Mouse (Mus musculus): ENCODE measurements around the gene Kbtbd7. TPM values are rescaled to one million over a fixed set of nuclear protein-coding genes. Genes with fewer than 3 reads are reported as not detected.

Kbtbd7 gene
- 15.2 and 17.4 TPM in 2 replicates for polyA plus RNA-seq (2012; rRNA removed)

GRCm38 (mm10) chr14:79425979-79426729, at the start of gene Kbtbd7:
TSS of gene Kbtbd7 (plus strand) at chr14:79426511.
- peak; percentile 92 to 93 for DNase-seq
- H3K27ac ChIP-seq (ENCODE audit: insufficient read depth, low read length) = peak within 1 kb of the TSS; percentile 34; the same call in 1 of the 2 replicates
- no peaks in the 10 kb centered on the region for H3K27me3 ChIP-seq (ENCODE audit: control insufficient read depth, insufficient read depth, low read length)
- peaks cover 5% of the 10 kb centered on the region; the same call in 1 of the 2 replicates for H3K4me1 ChIP-seq (ENCODE audit: control insufficient read depth, insufficient read depth, low read length)
- peak within 1 kb of the TSS; percentile 73 for H3K4me3 ChIP-seq (replicated peaks; ENCODE audit: insufficient read depth, low read depth, low read length)
- WGBS = under 1% methylated on average over 44 of the region's 44 CpGs
- peak; percentile 85; the same call in 1 of the 2 replicates for TF ChIP-seq POLR2A (IDR thresholded peaks at IDR 0.05; ENCODE audit: borderline replicate concordance, insufficient read depth, low read length)
- no peak for TF ChIP-seq CTCF (IDR thresholded peaks at IDR 0.05; ENCODE audit: borderline replicate concordance, insufficient read depth, low read depth, low read length)

GRCm38 (mm10) chr14:79377041-79377440, 49.3 kb upstream of the Kbtbd7 start:
- TF ChIP-seq POLR2A (IDR thresholded peaks at IDR 0.05; ENCODE audit: borderline replicate concordance, insufficient read depth, low read length) (no peak), CTCF (IDR thresholded peaks at IDR 0.05; ENCODE audit: borderline replicate concordance, insufficient read depth, low read depth, low read length) (no peak)
- no peaks in the 10 kb centered on the region for H3K27me3 ChIP-seq (ENCODE audit: control insufficient read depth, insufficient read depth, low read length)
- H3K4me1 ChIP-seq (ENCODE audit: control insufficient read depth, insufficient read depth, low read length) = no peaks in the 10 kb centered on the region
- no peak overlapping the region for H3K27ac ChIP-seq (ENCODE audit: insufficient read depth, low read length)
- no peak overlapping the region for H3K4me3 ChIP-seq (replicated peaks; ENCODE audit: insufficient read depth, low read depth, low read length)
- no peak for DNase-seq

- Histone ChIP-seq H3K4me1 (ENCODE audit: control insufficient read depth, insufficient read depth, low read length) (no peaks in the 10 kb centered on the region), H3K4me3 (replicated peaks; ENCODE audit: insufficient read depth, low read depth, low read length) (no peak overlapping the region), H3K27me3 (ENCODE audit: control insufficient read depth, insufficient read depth, low read length) (no peaks in the 10 kb centered on the region), H3K27ac (ENCODE audit: insufficient read depth, low read length) (no peak overlapping the region)
- DNase-seq = no peak
- 94% methylated on average over 7 of the region's 7 CpGs for WGBS
- TF ChIP-seq CTCF (IDR thresholded peaks at IDR 0.05; ENCODE audit: borderline replicate concordance, insufficient read depth, low read depth, low read length) (no peak), POLR2A (IDR thresholded peaks at IDR 0.05; ENCODE audit: borderline replicate concordance, insufficient read depth, low read length) (no peak)
These were observed 43.2 kb upstream of the Kbtbd7 start for GRCm38 (mm10) chr14:79383120-79383519.

GRCm38 (mm10) chr14:79388304-79388703, 38.0 kb upstream of the Kbtbd7 start:
- DNase-seq = no peak
- WGBS = 85% methylated on average over 3 of the region's 3 CpGs
- TF ChIP-seq POLR2A (IDR thresholded peaks at IDR 0.05; ENCODE audit: borderline replicate concordance, insufficient read depth, low read length) = no peak
- TF ChIP-seq CTCF (IDR thresholded peaks at IDR 0.05; ENCODE audit: borderline replicate concordance, insufficient read depth, low read depth, low read length) = no peak
- Histone ChIP-seq H3K4me1 (ENCODE audit: control insufficient read depth, insufficient read depth, low read length) (peaks cover 4% of the 10 kb centered on the region; the same call in 1 of the 2 replicates), H3K27me3 (ENCODE audit: control insufficient read depth, insufficient read depth, low read length) (no peaks in the 10 kb centered on the region), H3K27ac (ENCODE audit: insufficient read depth, low read length) (no peak overlapping the region), H3K4me3 (replicated peaks; ENCODE audit: insufficient read depth, low read depth, low read length) (no peak overlapping the region)

GRCm38 (mm10) chr14:79389438-79390264, 36.7 kb upstream of the Kbtbd7 start:
- peaks cover 4% of the 10 kb centered on the region; the same call in 1 of the 2 replicates for H3K4me1 ChIP-seq (ENCODE audit: control insufficient read depth, insufficient read depth, low read length)
- under 1% methylated on average over 16 of the region's 16 CpGs for WGBS
- DNase-seq = peak; percentile 62 to 72
- no peaks in the 10 kb centered on the region for H3K27me3 ChIP-seq (ENCODE audit: control insufficient read depth, insufficient read depth, low read length)
- peak overlapping the region; percentile 94 for H3K27ac ChIP-seq (ENCODE audit: insufficient read depth, low read length)
- H3K4me3 ChIP-seq (replicated peaks; ENCODE audit: insufficient read depth, low read depth, low read length) = peak overlapping the region; percentile 86
- TF ChIP-seq CTCF (IDR thresholded peaks at IDR 0.05; ENCODE audit: borderline replicate concordance, insufficient read depth, low read depth, low read length) (no peak), POLR2A (IDR thresholded peaks at IDR 0.05; ENCODE audit: borderline replicate concordance, insufficient read depth, low read length) (no peak)

GRCm38 (mm10) chr14:79390265-79390926, 35.9 kb upstream of the Kbtbd7 start, which contains the start of gene Naa16:
TSS of gene Naa16 (minus strand) at chr14:79390778.
- under 1% methylated on average over 71 of the region's 71 CpGs for WGBS
- peak within 1 kb of the TSS; percentile 94 for H3K27ac ChIP-seq (ENCODE audit: insufficient read depth, low read length)
- peak; percentile 93 to 95 for DNase-seq
- H3K4me3 ChIP-seq (replicated peaks; ENCODE audit: insufficient read depth, low read depth, low read length) = peak within 1 kb of the TSS; percentile 86
- peaks cover 4% of the 10 kb centered on the region; the same call in 1 of the 2 replicates for H3K4me1 ChIP-seq (ENCODE audit: control insufficient read depth, insufficient read depth, low read length)
- TF ChIP-seq POLR2A (IDR thresholded peaks at IDR 0.05; ENCODE audit: borderline replicate concordance, insufficient read depth, low read length) = peak; percentile 89; the same call in 1 of the 2 replicates
- TF ChIP-seq CTCF (IDR thresholded peaks at IDR 0.05; ENCODE audit: borderline replicate concordance, insufficient read depth, low read depth, low read length) = no peak; the same call in 1 of the 2 replicates
- no peaks in the 10 kb centered on the region for H3K27me3 ChIP-seq (ENCODE audit: control insufficient read depth, insufficient read depth, low read length)

- Histone ChIP-seq H3K27me3 (ENCODE audit: control insufficient read depth, insufficient read depth, low read length) (no peaks in the 10 kb centered on the region), H3K4me1 (ENCODE audit: control insufficient read depth, insufficient read depth, low read length) (peaks cover 4% of the 10 kb centered on the region; the same call in 1 of the 2 replicates), H3K4me3 (replicated peaks; ENCODE audit: insufficient read depth, low read depth, low read length) (no peak overlapping the region), H3K27ac (ENCODE audit: insufficient read depth, low read length) (no peak overlapping the region)
- WGBS = 73% methylated on average over 1 of the region's 1 CpGs
- DNase-seq = no peak
- TF ChIP-seq CTCF (IDR thresholded peaks at IDR 0.05; ENCODE audit: borderline replicate concordance, insufficient read depth, low read depth, low read length) (no peak), POLR2A (IDR thresholded peaks at IDR 0.05; ENCODE audit: borderline replicate concordance, insufficient read depth, low read length) (no peak)
These were observed 33.0 kb upstream of the Kbtbd7 start for GRCm38 (mm10) chr14:79393289-79393688.

All from cerebellum, adult 2 months (tissue).